In genomic region chr14:27116577-27117165, GRCm38 (mm10) we compare ENCODE assay signal across 17 mouse cellular contexts. TPM values are rescaled to one million over a fixed set of nuclear protein-coding genes. Genes with fewer than 3 reads are reported as not detected.
DNase-seq lines count a peak whose midpoint lies in the region; ATAC-seq and TF ChIP-seq lines count a peak whose summit lies in the region.
"Had no signal": no experiment of that assay in that cellular context is flagged by ENCODE, and none has a peak within 500 bp of the region (broad histone marks: within the 10 kb centered on the region; RNA-seq: fewer than 3 reads in every experiment).

No protein-coding gene starts in this region.

- H3K9me3 ChIP-seq in hindbrain, postnatal 0 days (ENCODE audit: low read length), result no peaks in the 10 kb centered on the region
- H3K9me3 ChIP-seq in hindbrain, embryonic 11.5 days (ENCODE audit: control insufficient read depth, low read length), result no peaks in the 10 kb centered on the region
- H3K9me3 ChIP-seq: embryonic facial prominence, embryonic 12.5 days; forebrain, embryonic 12.5 days; hindbrain, embryonic 12.5 days had no signal

- peak overlapping the region; percentile 96 for H3K4me2 ChIP-seq in hindbrain, postnatal 0 days (ENCODE audit: low read depth, low read length)
- no peak overlapping the region for H3K4me2 ChIP-seq in hindbrain, embryonic 11.5 days (replicated peaks; ENCODE audit: low read depth, low read length)
- H3K4me2 ChIP-seq: embryonic facial prominence, embryonic 12.5 days; forebrain, embryonic 12.5 days; hindbrain, embryonic 12.5 days had no signal

- DNase-seq in adrenal gland, postnatal 14 days, result peak; percentile 25
- DNase-seq in adrenal gland, postnatal 4 days (ENCODE audit: low spot score in 2 of 2), result no peak
- no peak for DNase-seq in hindbrain, postnatal 0 days (ENCODE audit: low spot score)
- no peak for DNase-seq in hindbrain, embryonic 11.5 days (ENCODE audit: low spot score)
- DNase-seq in right cerebral cortex, postnatal 25 days, result no peak
- DNase-seq: cerebellum, adult 11 months; cerebellum, adult 8-10 months; cerebellum, postnatal 14 days; gastrocnemius, postnatal 10 days; heart, postnatal 14 days had no signal

- ATAC-seq in hindbrain, postnatal 0 days, result no peak
- ATAC-seq in hindbrain, embryonic 11.5 days (ENCODE audit: low FRiP score), result no peak
- ATAC-seq in common myeloid progenitor, adult 5-6 weeks (replicated peaks; ENCODE audit: low read depth, poor library complexity, severe bottlenecking), result 0 out of 2 replicates have a peak, but pooled peaks have one; percentile 16
- peak; percentile 59 for ATAC-seq in megakaryocyte progenitor cell, adult 5-6 weeks (replicated peaks; ENCODE audit: poor library complexity)
- ATAC-seq: forebrain, embryonic 16.5 days; hindbrain, embryonic 16.5 days had no signal

- H3K9ac ChIP-seq in hindbrain, postnatal 0 days (replicated peaks; ENCODE audit: low read length), result no peak overlapping the region
- no peak overlapping the region for H3K9ac ChIP-seq in hindbrain, embryonic 11.5 days (ENCODE audit: low read depth, low read length)
- H3K9ac ChIP-seq: embryonic facial prominence, embryonic 12.5 days; forebrain, embryonic 12.5 days; hindbrain, embryonic 12.5 days had no signal

- H3K36me3 ChIP-seq in hindbrain, postnatal 0 days (ENCODE audit: insufficient read depth, low read length), result no peaks in the 10 kb centered on the region
- no peaks in the 10 kb centered on the region for H3K36me3 ChIP-seq in hindbrain, embryonic 11.5 days (ENCODE audit: control insufficient read depth, insufficient read depth, low read length)
- H3K36me3 ChIP-seq: embryonic facial prominence, embryonic 12.5 days; forebrain, embryonic 12.5 days; hindbrain, embryonic 12.5 days had no signal

- H3K27ac ChIP-seq in hindbrain, postnatal 0 days, result no peak overlapping the region
- no peak overlapping the region for H3K27ac ChIP-seq in hindbrain, embryonic 11.5 days (ENCODE audit: low read depth, low read length)
- H3K27ac ChIP-seq: embryonic facial prominence, embryonic 12.5 days; forebrain, embryonic 12.5 days; hindbrain, embryonic 12.5 days had no signal

- TF ChIP-seq CTCF in hindbrain, postnatal 0 days (IDR thresholded peaks at IDR 0.05; ENCODE audit: low read depth), result no peak

- no peak overlapping the region for H3K4me3 ChIP-seq in hindbrain, postnatal 0 days (ENCODE audit: low read length)
- H3K4me3 ChIP-seq in hindbrain, embryonic 11.5 days (ENCODE audit: low read depth, low read length), result no peak overlapping the region
- H3K4me3 ChIP-seq: embryonic facial prominence, embryonic 12.5 days; forebrain, embryonic 12.5 days; hindbrain, embryonic 12.5 days had no signal

- WGBS in hindbrain, postnatal 0 days, result 87% methylated on average over 4 of the region's 4 CpGs
- WGBS in hindbrain, embryonic 11.5 days, result 84% methylated on average over 4 of the region's 4 CpGs

- 0 out of 2 replicates have a peak, but pooled peaks cover 3% of the 10 kb centered on the region for H3K4me1 ChIP-seq in hindbrain, postnatal 0 days (ENCODE audit: insufficient read depth, low read length)
- H3K4me1 ChIP-seq in hindbrain, embryonic 11.5 days (replicated peaks; ENCODE audit: control insufficient read depth, insufficient read depth, low read length), result peaks cover 3% of the 10 kb centered on the region; the same call in 1 of the 2 replicates

- H3K27me3 ChIP-seq in hindbrain, postnatal 0 days (ENCODE audit: insufficient read depth, low read length), result peaks cover 18% of the 10 kb centered on the region; the same call in 1 of the 2 replicates
- peaks cover 21% of the 10 kb centered on the region for H3K27me3 ChIP-seq in hindbrain, embryonic 11.5 days (ENCODE audit: control insufficient read depth, insufficient read depth, low read length)

RNA-seq across cellular contexts. Expression of gene Arhgef3, which starts 2.0 kb away (rescaled TPM):
- total RNA-seq in adrenal gland, postnatal 14 days (2021), result 34.2 and 43.5 TPM in 2 replicates
- total RNA-seq in adrenal gland, postnatal 4 days (2021), result 10 to 100 TPM; 55.8 to 56.3 TPM
- total RNA-seq in hindbrain, postnatal 0 days (2014; rRNA removed), result 19.8 and 21.9 TPM in 2 replicates
- 16.8 and 17.7 TPM in 2 replicates for polyA plus RNA-seq in hindbrain, postnatal 0 days (2015; fragmentation: Nextera tagmentation; extraction: Ambion mirVana)
- 3.5 and 4.4 TPM in 2 replicates for polyA plus RNA-seq in hindbrain, embryonic 11.5 days (2014; fragmentation: Nextera tagmentation; extraction: Ambion mirVana)
- total RNA-seq in common myeloid progenitor, adult 5-6 weeks (2017), result 23.1 and 24.1 TPM in 2 replicates
- total RNA-seq in megakaryocyte progenitor cell, adult 5-6 weeks (2015), result 11.0 and 13.8 TPM in 2 replicates
- 15.5 and 18.0 TPM in 2 replicates for total RNA-seq in megakaryocyte progenitor cell, adult 5-6 weeks (2017)

Comparison
In these comparisons a context has a peak if more than half of its experiments do, and no peak if none do; other contexts are left out.
1. ATAC-seq: peak in common myeloid progenitor, adult 5-6 weeks (single experiment) and megakaryocyte progenitor cell, adult 5-6 weeks (single experiment); none in hindbrain, postnatal 0 days (single experiment) and hindbrain, embryonic 11.5 days (single experiment).